Mouse (Mus musculus): Measurements from ENCODE around the gene Gpr162.
"Not testable (repeated sequence)": the region's sequence is repeated elsewhere in the genome, so short reads cannot be mapped to it uniquely, and the experiment has no call there.

The Gpr162 gene

GRCm38 (mm10) chr6:124840241-124841167, 23.3 kb downstream of the Gpr162 start, which contains the start of gene Gnb3:
Gnb3 (minus strand) TSS chr6:124840275.
- in situ Hi-C loops (cut with MboI; ENCODE audit: low sequenced_read_pairs): no loop called here

GRCm38 (mm10) chr6:124839805-124840204, 24.0 kb downstream of the Gpr162 start:
- in situ Hi-C loops (cut with MboI; ENCODE audit: low sequenced_read_pairs): no loop called here

DNA sequence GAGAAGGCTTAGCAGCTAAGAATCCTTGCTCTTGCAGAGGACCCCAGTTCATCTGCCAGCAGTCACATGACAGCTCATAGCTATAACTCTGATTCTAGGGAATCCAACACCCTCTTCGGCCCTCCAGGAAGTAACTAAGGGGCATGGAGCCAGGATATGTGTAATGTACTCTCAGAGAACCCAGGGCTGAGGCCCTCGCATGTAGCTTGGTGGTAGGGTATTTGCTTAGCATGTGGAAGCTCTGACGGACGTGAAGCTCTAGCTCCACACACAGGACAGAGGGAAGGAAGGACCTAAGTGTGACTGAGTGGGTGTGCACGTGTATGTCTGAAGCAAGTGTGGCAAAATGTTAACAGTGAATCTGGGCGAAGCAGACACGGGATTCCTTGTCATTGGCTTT, 27.4 kb downstream of the Gpr162 start:
- in situ Hi-C loops (cut with MboI; ENCODE audit: low sequenced_read_pairs): no loop called here

DNA sequence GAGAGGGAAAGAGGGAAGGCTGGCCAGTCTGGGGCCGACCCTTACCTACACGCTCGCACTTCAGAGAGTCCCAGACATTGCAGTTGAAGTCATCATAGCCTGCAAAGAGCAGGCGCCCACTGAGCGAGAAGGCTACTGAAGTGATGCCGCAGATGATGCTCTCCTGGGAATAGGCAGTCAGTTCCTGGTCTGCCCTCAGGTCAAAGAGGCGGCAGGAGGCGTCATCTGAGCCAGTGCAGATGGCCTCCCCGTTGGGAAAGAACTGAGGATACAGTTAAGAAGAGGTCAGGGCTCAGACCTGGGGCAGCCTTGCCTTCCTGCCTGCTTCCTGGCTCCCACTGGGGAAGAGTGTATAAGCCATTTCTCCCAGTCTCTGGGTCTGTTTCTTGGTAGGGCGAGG, 28.3 kb downstream of the Gpr162 start:
- in situ Hi-C loops (cut with MboI; ENCODE audit: low sequenced_read_pairs): no loop called here

DNA sequence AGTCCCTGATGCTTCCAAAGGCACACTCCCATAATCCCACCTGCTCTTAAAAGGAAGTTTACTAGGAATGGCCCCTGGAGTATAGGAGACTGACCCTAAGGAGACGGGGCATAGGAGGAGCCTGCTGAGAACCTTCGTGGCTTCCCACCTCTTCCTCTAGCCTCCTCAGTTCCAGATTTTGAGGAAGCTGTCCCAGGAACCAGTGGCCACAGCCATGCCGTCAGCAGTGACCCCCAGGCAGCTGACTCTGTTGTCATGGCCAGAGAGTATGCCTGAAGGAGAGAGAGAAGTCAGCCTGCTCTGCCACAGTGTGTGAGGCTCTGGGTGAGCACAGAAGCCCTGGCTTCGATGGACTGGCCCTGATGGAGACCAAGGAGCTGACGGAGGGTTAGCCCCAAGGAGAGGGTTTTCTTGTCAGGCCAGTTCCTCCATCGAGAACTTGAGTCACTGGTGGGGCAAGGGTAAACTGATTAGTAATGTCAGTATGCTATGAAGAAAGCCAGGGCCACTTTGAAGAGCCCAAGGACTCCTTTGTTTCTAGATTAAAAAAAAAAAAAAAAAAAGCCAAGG, 29.2 kb downstream of the Gpr162 start:
- in situ Hi-C loops (cut with MboI; ENCODE audit: low sequenced_read_pairs): no loop called here

GRCm38 (mm10) chr6:124831649-124832048, 32.1 kb downstream of the Gpr162 start:
- in situ Hi-C loops (cut with MboI; ENCODE audit: low sequenced_read_pairs): no loop called here

GRCm38 (mm10) chr6:124831199-124831598, 32.6 kb downstream of the Gpr162 start:
- in situ Hi-C loops (cut with MboI; ENCODE audit: low sequenced_read_pairs): not testable (repeated sequence)

GRCm38 (mm10) chr6:124829799-124830700, 33.7 kb downstream of the Gpr162 start:
- in situ Hi-C loops (cut with MboI; ENCODE audit: low sequenced_read_pairs): no loop called here

GRCm38 (mm10) chr6:124828868-124829798, 34.6 kb downstream of the Gpr162 start, which contains the start of the genes Usp5 and Cdca3:
Usp5 (minus strand) TSS chr6:124829484.
Cdca3 (plus strand) TSS chr6:124829547.
- in situ Hi-C loops (cut with MboI; ENCODE audit: low sequenced_read_pairs): no loop called here

GRCm38 (mm10) chr6:124828101-124828592, 35.6 kb downstream of the Gpr162 start:
- in situ Hi-C loops (cut with MboI; ENCODE audit: low sequenced_read_pairs): no loop called here

- in situ Hi-C loops (cut with MboI; ENCODE audit: low sequenced_read_pairs): no loop called here
These were observed 41.7 kb downstream of the Gpr162 start for GRCm38 (mm10) chr6:124822049-124822448.

GRCm38 (mm10) chr6:124820891-124821290, 42.9 kb downstream of the Gpr162 start:
- in situ Hi-C loops (cut with MboI; ENCODE audit: low sequenced_read_pairs): no loop called here

DNA sequence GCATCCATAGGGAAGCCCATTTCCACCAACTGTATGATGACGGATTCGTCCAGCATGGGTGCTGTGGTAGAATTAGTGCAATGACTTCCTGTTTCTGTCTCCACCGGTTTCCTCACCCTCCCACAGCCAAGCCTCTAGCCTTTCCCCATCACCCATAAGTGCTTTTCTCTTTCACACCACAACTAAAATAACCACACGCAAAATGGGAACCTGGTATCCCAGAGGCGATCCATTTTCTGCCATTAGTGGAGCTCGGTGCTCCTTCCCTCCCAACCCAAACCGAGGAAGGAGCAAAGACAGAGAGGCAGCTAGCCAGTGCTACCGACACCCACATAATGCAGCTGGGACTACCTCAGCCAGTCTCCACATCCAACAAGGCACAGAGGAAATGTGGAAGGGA, 45.8 kb downstream of the Gpr162 start:
- in situ Hi-C loops (cut with MboI; ENCODE audit: low sequenced_read_pairs): no loop called here

- in situ Hi-C loops (cut with MboI; ENCODE audit: low sequenced_read_pairs): no loop called here
These were observed 46.2 kb downstream of the Gpr162 start for GRCm38 (mm10) chr6:124817563-124817962.

DNA sequence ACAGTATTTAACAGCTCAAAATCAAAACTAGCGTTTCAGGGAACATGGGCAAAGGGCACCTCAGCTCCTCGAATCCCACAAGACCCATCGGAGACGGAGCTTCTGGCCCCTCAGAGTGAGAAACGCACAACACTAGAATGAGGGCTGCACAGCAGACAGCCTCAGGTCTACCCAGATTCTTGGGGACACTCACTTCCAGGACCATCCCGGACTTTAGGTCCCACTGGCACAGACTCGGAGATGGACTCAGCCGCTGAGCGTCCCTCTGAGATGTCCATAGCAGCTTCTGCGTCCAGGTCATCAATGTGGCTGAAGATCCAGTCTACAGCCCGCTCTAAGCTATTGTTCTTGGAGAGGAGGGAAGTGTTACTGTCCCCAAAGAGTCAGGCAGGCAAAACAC, 46.7 kb downstream of the Gpr162 start:
- in situ Hi-C loops (cut with MboI; ENCODE audit: low sequenced_read_pairs): no loop called here

DNA sequence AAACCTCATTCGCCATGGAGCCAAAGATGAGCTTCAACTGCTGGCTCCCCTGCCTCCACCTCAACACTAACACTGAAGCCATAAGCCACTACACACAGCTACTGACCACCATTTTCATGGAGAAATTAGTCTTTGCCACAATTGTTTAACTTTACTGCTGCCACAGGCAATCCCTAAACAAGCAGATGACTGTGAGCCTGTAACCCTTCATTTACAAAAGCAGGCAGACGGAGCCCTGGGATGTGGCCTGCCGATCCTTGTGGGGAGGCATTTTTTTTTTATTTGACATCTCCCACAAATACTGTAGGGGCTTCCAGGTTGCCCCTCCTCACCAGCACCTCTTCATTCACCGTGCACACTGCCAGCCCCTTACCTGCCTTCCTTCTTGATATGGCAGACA, 47.2 kb downstream of the Gpr162 start:
- in situ Hi-C loops (cut with MboI; ENCODE audit: low sequenced_read_pairs): no loop called here

GRCm38 (mm10) chr6:124814858-124815774, 48.7 kb downstream of the Gpr162 start:
- in situ Hi-C loops (cut with MboI; ENCODE audit: low sequenced_read_pairs): no loop called here

DNA sequence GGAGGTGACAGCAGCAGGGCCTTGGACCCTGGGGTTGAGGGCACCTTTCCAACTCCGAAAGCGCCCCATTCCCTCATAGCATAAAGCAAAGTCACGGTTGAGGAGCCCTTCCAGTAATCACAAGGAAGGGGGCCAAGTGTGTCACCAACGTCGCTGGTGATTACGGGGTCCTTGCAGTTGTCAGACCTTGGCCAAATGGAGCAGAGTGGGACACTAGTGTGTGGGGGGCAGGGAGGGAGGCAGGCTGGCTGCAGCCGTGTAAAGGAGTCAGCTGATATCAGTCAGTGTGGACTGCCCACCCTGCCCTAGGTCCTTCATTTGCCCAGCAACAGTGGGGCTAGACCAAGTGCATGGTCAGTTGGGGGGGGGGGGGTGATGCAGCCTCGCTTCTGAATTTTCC, 49.3 kb downstream of the Gpr162 start:
- in situ Hi-C loops (cut with MboI; ENCODE audit: low sequenced_read_pairs): no loop called here

GRCm38 (mm10) chr6:124813933-124814332, 49.9 kb downstream of the Gpr162 start, which contains the start of gene Tpi1:
Tpi1 (minus strand) TSS chr6:124814296.
- in situ Hi-C loops (cut with MboI; ENCODE audit: low sequenced_read_pairs): no loop called here
